In genomic region chr19:4711601-4712155, GRCm38 (mm10) we compare ENCODE assay signal across 8 mouse cellular contexts. TPM values are rescaled to one million over a fixed set of nuclear protein-coding genes. Genes with fewer than 3 reads are reported as not detected.
DNase-seq lines count a peak whose midpoint lies in the region; ATAC-seq and TF ChIP-seq lines count a peak whose summit lies in the region.
"Had no signal": no experiment of that assay in that cellular context is flagged by ENCODE, and none has a peak within 500 bp of the region (broad histone marks: within the 10 kb centered on the region; RNA-seq: fewer than 3 reads in every experiment).

No protein-coding gene starts in this region.

- H3K4me1 ChIP-seq in lung, postnatal 0 days (ENCODE audit: insufficient read depth, low read depth, low read length), result peaks cover 3% of the 10 kb centered on the region; the same call in 1 of the 2 replicates
- peaks cover 4% of the 10 kb centered on the region for H3K4me1 ChIP-seq in hindbrain, postnatal 0 days (ENCODE audit: insufficient read depth, low read length)
- H3K4me1 ChIP-seq in neural tube, embryonic 12.5 days, result peaks cover 33% of the 10 kb centered on the region

- peak overlapping the region; percentile 41 for H3K4me3 ChIP-seq in lung, postnatal 0 days (ENCODE audit: low read depth, low read length)
- H3K4me3 ChIP-seq in hindbrain, postnatal 0 days (ENCODE audit: low read length), result peak overlapping the region; percentile 80
- H3K4me3 ChIP-seq in neural tube, embryonic 12.5 days, result peak overlapping the region; percentile 78

- no peak for TF ChIP-seq EP300 in lung, postnatal 0 days (IDR thresholded peaks at IDR 0.05)

- no peak overlapping the region for H3K9ac ChIP-seq in lung, postnatal 0 days (replicated peaks; ENCODE audit: low read depth)
- H3K9ac ChIP-seq in hindbrain, postnatal 0 days (replicated peaks; ENCODE audit: low read length), result peak overlapping the region; percentile 84
- peak overlapping the region; percentile 94 for H3K9ac ChIP-seq in neural tube, embryonic 12.5 days

- H3K36me3 ChIP-seq in lung, postnatal 0 days (ENCODE audit: insufficient read depth, low read length), result no peaks in the 10 kb centered on the region
- H3K36me3 ChIP-seq in hindbrain, postnatal 0 days (ENCODE audit: insufficient read depth, low read length), result no peaks in the 10 kb centered on the region
- no peaks in the 10 kb centered on the region for H3K36me3 ChIP-seq in neural tube, embryonic 12.5 days

- peaks cover 50% of the 10 kb centered on the region for H3K27me3 ChIP-seq in lung, postnatal 0 days (replicated peaks; ENCODE audit: insufficient read depth, low read length)
- H3K27me3 ChIP-seq in hindbrain, postnatal 0 days (ENCODE audit: insufficient read depth, low read length), result no peaks in the 10 kb centered on the region
- 0 out of 2 replicates have a peak, but pooled peaks cover 3% of the 10 kb centered on the region for H3K27me3 ChIP-seq in neural tube, embryonic 12.5 days (replicated peaks)

- no peak for DNase-seq in lung, postnatal 0 days (ENCODE audit: low spot score)
- DNase-seq in lung, postnatal 36 days, result no peak
- peak; percentile 85 for DNase-seq in embryo, embryonic 11 days
- peak; percentile 79 for DNase-seq in hindbrain, postnatal 0 days (ENCODE audit: low spot score)
- DNase-seq in urinary bladder, postnatal 10 days (ENCODE audit: low spot score), result no peak
- no peak for DNase-seq in lung, postnatal 25 days (ENCODE audit: low spot score)

- TF ChIP-seq CTCF in lung, postnatal 0 days (IDR thresholded peaks at IDR 0.05), result no peak
- no peak for TF ChIP-seq CTCF in hindbrain, postnatal 0 days (IDR thresholded peaks at IDR 0.05; ENCODE audit: low read depth)

- no peaks in the 10 kb centered on the region for H3K9me3 ChIP-seq in lung, postnatal 0 days (ENCODE audit: low read length)
- no peaks in the 10 kb centered on the region for H3K9me3 ChIP-seq in hindbrain, postnatal 0 days (ENCODE audit: low read length)
- no peaks in the 10 kb centered on the region for H3K9me3 ChIP-seq in neural tube, embryonic 12.5 days

- H3K4me2 ChIP-seq in lung, postnatal 0 days (replicated peaks; ENCODE audit: low read depth, low read length), result peak overlapping the region; percentile 92
- H3K4me2 ChIP-seq in hindbrain, postnatal 0 days (ENCODE audit: low read depth, low read length), result peak overlapping the region; percentile 90
- peak overlapping the region; percentile 84 for H3K4me2 ChIP-seq in neural tube, embryonic 12.5 days (replicated peaks)

- H3K27ac ChIP-seq in lung, postnatal 0 days (ENCODE audit: low read length), result no peak overlapping the region
- peak overlapping the region; percentile 97 for H3K27ac ChIP-seq in hindbrain, postnatal 0 days
- peak overlapping the region; percentile 90 for H3K27ac ChIP-seq in neural tube, embryonic 12.5 days

- ATAC-seq in lung, postnatal 0 days, result peak; percentile 30
- ATAC-seq in hindbrain, postnatal 0 days, result peak; percentile 84
- ATAC-seq in neural tube, embryonic 12.5 days (ENCODE audit: low FRiP score, low read depth), result peak; percentile 87

- 2% methylated on average over 34 of the region's 65 CpGs for WGBS in lung, postnatal 0 days
- WGBS in hindbrain, postnatal 0 days, result 3% methylated on average over 52 of the region's 65 CpGs
- WGBS in neural tube, embryonic 12.5 days, result 1% methylated on average over 43 of the region's 65 CpGs

RNA-seq across cellular contexts. Expression of gene Sptbn2, which starts 0.7 kb away (rescaled TPM):
- 0.50 and 0.51 TPM in 2 replicates for polyA plus RNA-seq in lung, postnatal 0 days (2015; fragmentation: Nextera tagmentation; extraction: Ambion mirVana)
- 143 and 164 TPM in 2 replicates for total RNA-seq in hindbrain, postnatal 0 days (2014; rRNA removed)
- polyA plus RNA-seq in hindbrain, postnatal 0 days (2015; fragmentation: Nextera tagmentation; extraction: Ambion mirVana), result 17.9 TPM in 2 replicates
- polyA plus RNA-seq in neural tube, embryonic 12.5 days (2016; fragmentation: Nextera tagmentation; extraction: Ambion mirVana), result 39.5 and 41.8 TPM in 2 replicates

RNA-seq across cellular contexts. Expression of gene Gm960, which starts 13.2 kb away (rescaled TPM):
- polyA plus RNA-seq in lung, postnatal 0 days (2015; fragmentation: Nextera tagmentation; extraction: Ambion mirVana), result 0.71 and 1.4 TPM in 2 replicates
- total RNA-seq in hindbrain, postnatal 0 days (2014; rRNA removed), result 1.3 and 4.2 TPM in 2 replicates
- 5.2 and 5.5 TPM in 2 replicates for polyA plus RNA-seq in hindbrain, postnatal 0 days (2015; fragmentation: Nextera tagmentation; extraction: Ambion mirVana)
- 3.8 and 5.9 TPM in 2 replicates for polyA plus RNA-seq in neural tube, embryonic 12.5 days (2016; fragmentation: Nextera tagmentation; extraction: Ambion mirVana)
- total RNA-seq: common myeloid progenitor, adult 5-6 weeks had no signal

RNA-seq across cellular contexts. Expression of gene Rbm4b, which starts 44.6 kb away (rescaled TPM):
- polyA plus RNA-seq in lung, postnatal 0 days (2015; fragmentation: Nextera tagmentation; extraction: Ambion mirVana), result 23.4 and 26.8 TPM in 2 replicates
- total RNA-seq in hindbrain, postnatal 0 days (2014; rRNA removed), result 59.2 and 69.4 TPM in 2 replicates
- 81.8 and 84.8 TPM in 2 replicates for polyA plus RNA-seq in hindbrain, postnatal 0 days (2015; fragmentation: Nextera tagmentation; extraction: Ambion mirVana)
- polyA plus RNA-seq in neural tube, embryonic 12.5 days (2016; fragmentation: Nextera tagmentation; extraction: Ambion mirVana), result 157 and 164 TPM in 2 replicates

Comparison
In these comparisons a context has a peak if more than half of its experiments do, and no peak if none do; other contexts are left out.
1. ATAC-seq: peak in every context shown above with its lines; median percentile 87 in neural tube, embryonic 12.5 days; 84 in hindbrain, postnatal 0 days; 30 in lung, postnatal 0 days.
2. DNase-seq: peak in embryo, embryonic 11 days (single experiment) and hindbrain, postnatal 0 days (single experiment); none in lung, postnatal 0 days (single experiment), lung, postnatal 36 days (single experiment), urinary bladder, postnatal 10 days (single experiment) and lung, postnatal 25 days (single experiment).
3. RNA of gene Sptbn2, which starts 0.7 kb away (polyA plus RNA-seq): 39.5 to 41.8 TPM in neural tube, embryonic 12.5 days and 17.9 TPM in hindbrain, postnatal 0 days; 0.50 to 0.51 TPM in lung, postnatal 0 days; every median in the first group is over 10 times any median in the second.
4. Peak in every context shown above with its lines, with median percentiles within 50 percentile points of each other: H3K4me2 ChIP-seq and H3K4me3 ChIP-seq.